Mouse (Mus musculus) thymus, adult 18-20 months (tissue): ENCODE results near the gene Clec2h.
"Not testable (repeated sequence)": the region's sequence is repeated elsewhere in the genome, so short reads cannot be mapped to it uniquely, and the experiment has no call there.

Experiments
- DNase-seq, 2 experiments: peaks; one replicate each; pipeline ENCODE4 v3.0.0; 2022; ENCODE audit warnings: mixed read lengths in 2 of 2

The Clec2h gene

GRCm38 (mm10) chr6:128662206-128662605 is at the start of gene Clec2h:
TSS of gene Clec2h (plus strand) at chr6:128662385.
- DNase-seq = no peak

- DNase-seq = no peak
These were observed 39.5 kb upstream of the Clec2h start for GRCm38 (mm10) chr6:128622733-128623132.

GRCm38 (mm10) chr6:128623433-128623832 is 38.8 kb upstream of the Clec2h start, which contains the start of gene Klrb1a:
TSS of gene Klrb1a (minus strand) at chr6:128623533.
- not testable (repeated sequence) for DNase-seq

GRCm38 (mm10) chr6:128624425-128624824 is 37.8 kb upstream of the Clec2h start:
- no peak for DNase-seq

GRCm38 (mm10) chr6:128625246-128625645 is 36.9 kb upstream of the Clec2h start:
- not testable (repeated sequence) for DNase-seq

GRCm38 (mm10) chr6:128629771-128630739 is 32.1 kb upstream of the Clec2h start:
- not testable (repeated sequence) for DNase-seq

DNA sequence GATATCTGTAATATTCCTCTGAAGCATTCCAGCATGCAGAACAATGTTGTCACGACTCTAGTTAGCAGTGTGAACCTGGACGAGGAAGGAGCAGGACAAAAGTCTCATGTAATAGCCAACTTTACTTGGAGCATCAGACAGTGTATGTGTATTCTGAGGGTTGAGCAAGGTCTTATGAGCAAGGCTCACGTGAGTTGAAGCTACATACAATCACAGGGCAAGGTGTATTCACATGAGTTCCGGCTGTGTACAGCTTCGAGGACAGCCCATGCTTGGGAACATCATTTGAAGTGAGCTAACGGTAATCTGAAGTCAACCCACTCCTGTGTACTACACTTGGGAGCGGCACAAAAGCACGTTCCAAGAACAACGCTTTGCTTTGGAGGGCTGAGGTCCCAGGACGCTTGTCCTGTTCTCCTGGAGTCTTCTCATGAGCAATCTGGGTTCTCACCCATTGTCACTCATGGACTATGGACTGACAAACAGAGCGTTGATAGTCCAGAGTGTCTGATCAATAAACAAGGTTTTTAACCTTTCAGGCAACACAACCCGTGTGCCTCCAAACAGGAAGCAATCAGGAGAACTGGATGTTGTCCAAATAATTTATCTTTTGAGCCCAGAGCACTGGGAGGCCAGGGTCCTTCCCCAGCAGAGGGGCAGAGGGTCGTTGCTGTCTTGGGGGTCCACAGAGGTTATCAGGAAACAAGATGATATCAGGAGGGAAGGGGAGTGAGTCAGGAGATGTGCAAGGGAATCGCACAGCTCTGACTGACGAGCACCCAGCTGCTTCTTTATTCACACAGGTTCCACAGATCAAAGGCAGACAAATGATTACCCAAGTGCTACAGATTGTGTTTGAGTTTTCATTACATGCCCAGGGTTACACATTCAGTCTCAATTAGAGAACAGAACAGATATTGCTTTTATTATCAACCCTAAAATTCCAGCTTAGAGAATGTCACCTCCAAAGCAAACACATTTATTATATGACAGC is 31.0 kb upstream of the Clec2h start:
- DNase-seq = not testable (repeated sequence)

DNA sequence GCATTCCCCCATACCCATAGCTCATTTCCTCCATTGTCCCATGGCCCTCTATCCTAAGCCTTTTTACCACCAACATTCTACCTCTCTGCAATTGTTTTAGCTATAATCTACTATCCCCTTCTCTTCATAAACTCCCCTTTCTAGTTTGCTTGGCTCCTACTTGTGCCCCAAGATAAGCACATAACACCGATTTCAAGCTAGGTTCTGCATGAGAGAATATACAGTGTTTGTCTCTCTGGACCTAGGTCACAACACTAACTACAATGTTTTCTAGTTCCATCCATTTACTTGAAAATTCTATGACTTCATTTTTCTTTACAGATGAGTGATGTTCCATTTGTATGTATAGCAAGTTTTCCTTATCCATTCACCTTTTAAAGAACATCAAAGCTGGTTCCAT is 21.5 kb upstream of the Clec2h start:
- DNase-seq = no peak

- DNase-seq = no peak
These were observed 21.0 kb upstream of the Clec2h start for GRCm38 (mm10) chr6:128641116-128641716.

- DNase-seq = no peak
These were observed 18.2 kb upstream of the Clec2h start for GRCm38 (mm10) chr6:128643999-128644398.

- not testable (repeated sequence) for DNase-seq
These were observed 17.5 kb upstream of the Clec2h start for GRCm38 (mm10) chr6:128644694-128645093.

GRCm38 (mm10) chr6:128645708-128646107 is 16.5 kb upstream of the Clec2h start:
- DNase-seq = not testable (repeated sequence)

DNA sequence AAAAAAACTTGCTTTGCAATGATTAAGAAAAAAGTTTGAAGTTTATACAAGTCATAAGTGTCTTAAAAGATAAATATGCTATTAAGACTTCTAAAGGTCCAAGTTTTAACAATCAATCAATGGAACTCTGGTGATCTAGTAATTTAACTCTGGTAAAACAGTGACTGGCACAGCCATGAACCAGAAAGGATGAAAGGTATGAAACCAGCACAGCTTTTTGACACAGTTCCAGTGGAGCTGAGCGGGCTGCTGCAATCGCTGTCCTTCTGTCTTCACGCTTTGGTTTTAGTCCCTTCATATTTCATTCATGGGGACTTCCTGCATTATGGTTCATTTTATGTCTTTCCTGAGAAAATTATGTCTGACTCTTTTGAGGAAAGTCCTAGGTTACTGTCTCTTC is 12.5 kb upstream of the Clec2h start:
- no peak for DNase-seq

- no peak for DNase-seq
These were observed 12.0 kb upstream of the Clec2h start for GRCm38 (mm10) chr6:128650187-128650586.

DNA sequence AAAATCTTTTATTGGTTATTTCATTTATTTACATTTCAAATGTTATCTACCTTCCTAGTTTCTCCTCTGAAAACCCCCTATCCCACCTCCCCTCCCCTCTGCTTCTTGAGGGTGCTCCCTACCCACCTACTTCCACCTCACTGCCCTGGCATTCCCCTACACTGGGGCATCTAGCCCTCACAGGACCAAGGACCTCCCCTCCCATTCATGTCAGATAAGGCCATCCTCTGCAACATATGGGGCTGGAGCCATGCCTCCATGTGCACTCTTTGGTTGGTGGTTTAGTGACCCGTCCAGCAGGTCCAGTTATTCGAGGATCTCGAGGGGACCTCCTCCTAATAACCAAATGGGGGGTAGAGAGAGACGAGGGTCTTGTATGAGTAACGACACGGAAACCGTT is 11.4 kb upstream of the Clec2h start:
- DNase-seq = not testable (repeated sequence)

- DNase-seq = no peak
These were observed 9.2 kb upstream of the Clec2h start for GRCm38 (mm10) chr6:128652938-128653337.

- DNase-seq = no peak
These were observed 936 bp upstream of the Clec2h start for GRCm38 (mm10) chr6:128661249-128661648.

GRCm38 (mm10) chr6:128669936-128670335 is 7.8 kb downstream of the Clec2h start:
- no peak for DNase-seq

DNA sequence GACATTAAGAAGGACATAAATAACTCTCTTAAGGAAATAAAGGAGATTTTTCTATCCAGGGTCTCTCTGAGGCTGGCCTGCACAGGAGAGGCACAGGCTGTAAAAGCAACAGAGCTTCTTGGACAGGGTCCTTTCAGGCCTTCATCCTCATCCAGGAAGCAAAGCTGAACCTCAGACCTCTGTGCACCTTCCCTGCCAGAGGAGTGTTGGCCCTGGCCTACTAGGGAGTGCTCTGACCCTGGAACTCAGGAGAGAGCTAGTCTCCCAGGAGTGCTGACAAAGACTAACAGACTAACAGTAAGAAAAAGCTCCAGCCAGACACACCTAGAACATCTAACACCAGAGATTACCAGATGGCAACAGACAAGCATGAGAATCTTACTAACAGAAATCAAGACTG is 17.4 kb downstream of the Clec2h start:
- no peak for DNase-seq

DNA sequence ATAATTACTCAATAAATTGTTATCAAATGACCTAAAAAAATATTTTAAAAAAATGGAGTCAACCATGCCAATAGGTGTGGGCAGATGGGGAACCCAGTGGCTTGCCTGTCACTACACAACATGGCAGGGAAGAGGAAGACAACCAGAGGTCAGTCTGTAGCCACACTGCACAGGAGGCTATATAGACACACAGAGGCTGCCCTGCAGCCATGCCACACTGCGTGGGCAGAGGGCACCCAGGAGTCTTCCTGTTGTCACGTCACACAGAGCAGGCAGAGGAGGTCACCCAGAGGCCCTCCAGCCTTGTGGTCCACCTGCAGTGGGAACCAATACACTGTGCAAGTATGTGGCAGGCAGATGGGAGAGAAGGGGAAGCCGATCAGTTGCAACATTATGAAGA is 39.5 kb downstream of the Clec2h start:
- DNase-seq = no peak

GRCm38 (mm10) chr6:128722959-128723358 is 60.8 kb downstream of the Clec2h start, which contains the start of gene Klrb1:
TSS of gene Klrb1 (minus strand) at chr6:128723059.
- no peak for DNase-seq
